Mouse (Mus musculus): ENCODE results near the gene Baiap2l2.

DNA sequence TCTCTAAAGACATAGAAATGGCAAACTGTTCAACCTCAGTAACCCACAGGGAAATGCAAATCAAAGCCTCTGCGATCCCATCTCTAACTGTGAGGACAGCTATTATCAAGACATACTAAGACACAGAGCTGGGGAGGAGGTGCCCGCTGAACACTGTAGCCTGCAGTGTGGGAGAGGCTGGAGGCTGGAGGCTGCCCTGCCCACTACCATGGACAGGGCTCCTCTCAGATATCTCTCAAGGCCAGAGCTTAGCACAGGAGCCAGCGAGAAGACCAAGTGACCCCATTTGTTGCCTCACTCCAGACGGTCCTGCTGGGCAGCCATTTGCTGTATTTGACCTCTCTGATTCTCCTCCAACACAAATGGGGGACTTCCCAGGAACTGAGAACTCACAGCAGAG, 22.5 kb upstream of the Baiap2l2 start:
- TF ChIP-seq GATA1 (IDR thresholded peaks at IDR 0.05; ENCODE audit: low read length) (no peak), TAL1 (IDR thresholded peaks at IDR 0.05; ENCODE audit: low read length) (no peak)

Data from erythroblast, embryonic 14.5 days (primary cell).